Mouse (Mus musculus) forebrain, embryonic 14.5 days (tissue): Measurements from ENCODE around the gene Olfr90. TPM values are rescaled to one million over a fixed set of nuclear protein-coding genes. Genes with fewer than 3 reads are reported as not detected.

Experiments
- ATAC-seq: fragments of 200-750 bp; cut with Nextera tagmentation; 2 replicates; pipeline ENCODE4 v1.8.0; 2017; ENCODE audit warnings: mild to moderate bottlenecking, moderate library complexity
- DNase-seq: peaks from one replicate; pipeline ENCODE4 v3.0.0-alpha.2; 2015; ENCODE audit warnings: low spot score
- H3K27ac ChIP-seq: fragments of 300-500 bp; sonication (generic); 2 replicates; pipeline ENCODE4 v1.5.1; 2014; ENCODE audit warnings: low read depth, mild to moderate bottlenecking, control low read depth, low read length, moderate library complexity
- H3K27me3 ChIP-seq: fragments of 300-500 bp; sonication (generic); replicated peaks from 2 replicates; pipeline ENCODE4 v1.6.1; 2014; ENCODE audit warnings: low read length, control low read depth, mixed read lengths; ENCODE audit not compliant: control insufficient read depth, insufficient read depth
- H3K36me3 ChIP-seq: fragments of 300-500 bp; sonication (generic); 2 replicates; pipeline ENCODE4 v1.6.1; 2014; ENCODE audit warnings: low read length, control low read depth; ENCODE audit not compliant: control insufficient read depth, insufficient read depth
- H3K4me1 ChIP-seq: fragments of 300-500 bp; sonication (generic); 2 replicates; pipeline ENCODE4 v1.6.1; 2014; ENCODE audit warnings: antibody characterized with exemption, low read length, control low read depth; ENCODE audit not compliant: control insufficient read depth, insufficient read depth
- H3K4me2 ChIP-seq: fragments of 300-500 bp; sonication (generic); 2 replicates; pipeline ENCODE4 v1.6.1; 2014; ENCODE audit warnings: mild to moderate bottlenecking, control low read depth, low read length
- H3K4me3 ChIP-seq: fragments of 300-500 bp; sonication (generic); 2 replicates; pipeline ENCODE4 v1.5.1; 2014; ENCODE audit warnings: low read depth, low read length, control low read depth
- H3K9ac ChIP-seq: fragments of 300-500 bp; sonication (generic); 2 replicates; pipeline ENCODE4 v1.6.1; 2014; ENCODE audit warnings: mild to moderate bottlenecking, low read length, control low read depth, moderate library complexity
- H3K9me3 ChIP-seq: fragments of 300-500 bp; sonication (generic); replicated peaks from 2 replicates; pipeline ENCODE4 v1.6.1; 2016; ENCODE audit warnings: low read length, control low read depth, mixed read lengths; ENCODE audit not compliant: control insufficient read depth
- WGBS: fragments of 180-500 bp; shearing (Covaris S2); extraction: QIAGEN DNeasy Blood & Tissue Kit; methylation state at CpG from one replicate; pipeline ENCODE4 v1.1.7; 2014; 5-methylcytosine and 5-hydroxymethylcytosine counted together
- polyA plus RNA-seq: library from polyadenylated mRNA; unstranded; fragments of >200 nt; fragmentation: Nextera tagmentation; extraction: Ambion mirVana; gene quantifications from 2 replicates; pipeline ENCODE4 v1.2.1, GENCODE M21; 2014

The Olfr90 gene
- polyA plus RNA-seq, 1 experiment from 2014 or later = not detected

DNA sequence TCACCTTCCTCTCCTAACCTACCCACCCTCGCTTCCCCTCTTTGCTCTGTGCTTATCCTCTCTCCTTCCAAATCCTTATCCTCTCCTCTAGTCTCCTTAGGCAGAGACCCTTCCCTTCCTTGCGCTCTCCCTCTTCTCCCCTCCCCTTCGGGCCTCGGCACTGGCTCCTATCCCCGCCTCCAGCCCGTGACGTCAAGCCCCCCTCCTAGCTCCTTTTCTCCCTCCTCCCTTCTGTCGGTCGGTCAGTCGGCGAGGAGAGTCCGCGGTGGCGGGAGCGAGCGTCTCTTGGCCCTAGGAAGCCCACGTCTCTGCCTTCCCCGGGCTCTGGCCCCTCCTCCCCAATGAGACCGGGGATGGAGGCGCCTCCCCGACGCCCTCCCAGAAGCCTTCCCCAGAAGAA lies 37.9 kb downstream of the Olfr90 start:
- no peaks in the 10 kb centered on the region for H3K9me3 ChIP-seq
- DNase-seq = peak; percentile 91
- peaks cover 21% of the 10 kb centered on the region for H3K36me3 ChIP-seq
- peak overlapping the region; percentile 68 for H3K27ac ChIP-seq
- H3K27me3 ChIP-seq = no peaks in the 10 kb centered on the region
- under 1% methylated on average over 22 of the region's 22 CpGs for WGBS
- peak; percentile 62 for ATAC-seq
- H3K4me3 ChIP-seq = peak overlapping the region; percentile 73
- peak overlapping the region; percentile 91 for H3K9ac ChIP-seq
- peaks cover 20% of the 10 kb centered on the region for H3K4me1 ChIP-seq
- H3K4me2 ChIP-seq = peak overlapping the region; percentile 83

GRCm38 (mm10) chr17:37049570-37050310 lies 38.6 kb downstream of the Olfr90 start:
- WGBS = 2% methylated on average over 39 of the region's 39 CpGs
- peaks cover 25% of the 10 kb centered on the region for H3K4me1 ChIP-seq
- no peaks in the 10 kb centered on the region for H3K27me3 ChIP-seq
- DNase-seq = peak; percentile 71
- no peaks in the 10 kb centered on the region for H3K9me3 ChIP-seq
- H3K27ac ChIP-seq = peak overlapping the region; percentile 68
- peaks cover 15% of the 10 kb centered on the region for H3K36me3 ChIP-seq
- H3K9ac ChIP-seq = peak overlapping the region; percentile 91
- peak overlapping the region; percentile 83 for H3K4me2 ChIP-seq
- ATAC-seq = peak; percentile 13
- peak overlapping the region; percentile 73 for H3K4me3 ChIP-seq

DNA sequence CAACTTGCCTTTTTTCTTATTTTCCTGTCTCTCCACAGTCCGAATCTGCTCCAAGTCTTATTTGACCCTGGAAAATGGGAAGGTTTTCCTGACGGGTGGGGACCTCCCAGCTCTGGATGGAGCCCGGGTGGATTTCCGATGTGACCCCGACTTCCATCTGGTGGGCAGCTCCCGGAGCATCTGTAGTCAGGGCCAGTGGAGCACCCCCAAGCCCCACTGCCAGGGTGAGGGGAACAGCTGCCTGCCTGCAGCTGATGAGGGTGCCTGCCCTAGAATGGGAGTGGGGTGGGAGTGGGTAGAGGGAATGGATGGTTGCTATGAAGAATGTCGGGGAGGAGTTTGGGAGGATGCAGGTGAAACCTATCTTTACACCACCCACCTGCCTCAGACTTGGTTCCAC lies 39.9 kb downstream of the Olfr90 start:
- Histone ChIP-seq H3K4me3 (0 out of 2 replicates have a peak overlapping the region, but pooled peaks have one; percentile 5), H3K4me2 (peak overlapping the region; percentile 83), H3K4me1 (peaks cover 25% of the 10 kb centered on the region), H3K27me3 (no peaks in the 10 kb centered on the region), H3K9me3 (no peaks in the 10 kb centered on the region), H3K27ac (no peak overlapping the region), H3K9ac (0 out of 2 replicates have a peak overlapping the region, but pooled peaks have one; percentile 25), H3K36me3 (peaks cover 1% of the 10 kb centered on the region; the same call in 1 of the 2 replicates)
- DNase-seq (no peak), ATAC-seq (no peak)
- 65% methylated on average over 7 of the region's 7 CpGs for WGBS

DNA sequence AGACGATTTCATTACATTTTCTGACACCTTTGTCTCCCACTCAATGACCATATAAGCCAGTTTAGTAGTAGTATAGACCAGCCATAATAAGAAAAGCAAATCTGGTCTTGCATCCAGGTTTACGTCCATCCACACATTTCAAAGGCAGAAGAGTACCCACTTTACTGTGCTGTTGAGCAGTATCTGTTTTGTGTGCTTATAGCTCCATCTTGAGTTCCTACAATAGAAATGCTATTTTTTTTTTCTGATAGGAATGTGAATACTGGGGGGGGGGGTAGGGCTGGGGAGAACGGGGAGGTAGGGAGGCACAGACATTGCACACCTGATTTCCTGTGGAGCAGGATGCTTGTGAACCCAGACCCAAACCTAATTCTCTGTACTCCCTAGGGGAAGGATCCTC lies 40.3 kb downstream of the Olfr90 start:
- ATAC-seq (no peak), DNase-seq (peak; percentile 82)
- no peaks in the 10 kb centered on the region for H3K27me3 ChIP-seq
- H3K9me3 ChIP-seq = no peaks in the 10 kb centered on the region
- H3K9ac ChIP-seq = peak overlapping the region; percentile 97; the same call in 1 of the 2 replicates
- 42% methylated on average over 3 of the region's 3 CpGs for whole genome bisulfite sequencing
- no peaks in the 10 kb centered on the region for H3K36me3 ChIP-seq
- H3K4me1 ChIP-seq = peaks cover 25% of the 10 kb centered on the region
- no peak overlapping the region for H3K27ac ChIP-seq
- H3K4me3 ChIP-seq = peak overlapping the region; percentile 82; the same call in 1 of the 2 replicates
- H3K4me2 ChIP-seq = peak overlapping the region; percentile 83

DNA sequence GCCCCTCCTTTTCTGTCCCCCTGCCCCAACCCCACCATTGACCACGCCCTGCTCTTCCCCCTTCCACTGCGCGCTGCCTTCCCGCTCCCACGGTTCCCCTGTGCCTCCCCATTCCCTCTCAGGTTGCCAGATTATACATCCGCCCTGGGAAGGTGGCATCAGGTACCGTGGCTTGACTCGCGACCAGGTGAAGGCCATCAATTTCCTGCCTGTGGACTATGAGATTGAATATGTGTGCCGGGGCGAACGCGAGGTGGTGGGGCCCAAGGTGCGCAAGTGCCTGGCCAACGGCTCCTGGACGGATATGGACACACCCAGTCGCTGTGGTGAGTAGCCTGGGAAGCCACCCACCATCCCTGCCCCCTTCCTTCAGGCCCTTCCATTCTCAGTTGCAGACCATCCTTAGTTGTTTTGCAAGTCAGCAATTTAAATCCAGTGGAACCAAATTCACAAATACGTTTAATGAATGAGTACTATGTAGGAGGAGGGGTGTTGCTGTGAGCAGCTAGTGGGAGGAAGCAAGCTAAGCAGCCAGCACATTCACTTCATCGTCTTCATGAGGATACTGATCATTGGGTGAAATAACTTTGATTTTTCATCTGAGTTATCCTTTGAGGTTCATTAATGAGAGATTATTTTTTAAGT lies 40.8 kb downstream of the Olfr90 start:
- H3K9me3 ChIP-seq = no peaks in the 10 kb centered on the region
- peak overlapping the region; percentile 82 for H3K4me3 ChIP-seq
- no peaks in the 10 kb centered on the region for H3K27me3 ChIP-seq
- peak overlapping the region; percentile 83 for H3K4me2 ChIP-seq
- peaks cover 25% of the 10 kb centered on the region for H3K4me1 ChIP-seq
- no peaks in the 10 kb centered on the region for H3K36me3 ChIP-seq
- DNase-seq = no peak
- H3K9ac ChIP-seq = peak overlapping the region; percentile 97
- H3K27ac ChIP-seq = peak overlapping the region; percentile 63
- 15% methylated on average over 19 of the region's 19 CpGs for WGBS
- ATAC-seq = no peak

- WGBS = under 1% methylated on average over 40 of the region's 58 CpGs
- peak overlapping the region; percentile 97 for H3K9ac ChIP-seq
- no peaks in the 10 kb centered on the region for H3K9me3 ChIP-seq
- ATAC-seq = peak; percentile 69
- H3K4me1 ChIP-seq = peaks cover 25% of the 10 kb centered on the region
- H3K4me2 ChIP-seq = peak overlapping the region; percentile 83
- H3K36me3 ChIP-seq = no peaks in the 10 kb centered on the region
- DNase-seq = peak; percentile 72
- peak overlapping the region; percentile 95 for H3K27ac ChIP-seq
- H3K4me3 ChIP-seq = peak overlapping the region; percentile 82
- H3K27me3 ChIP-seq = no peaks in the 10 kb centered on the region
Observed at GRCm38 (mm10) chr17:37046312-37047112, 41.8 kb downstream of the Olfr90 start.

DNA sequence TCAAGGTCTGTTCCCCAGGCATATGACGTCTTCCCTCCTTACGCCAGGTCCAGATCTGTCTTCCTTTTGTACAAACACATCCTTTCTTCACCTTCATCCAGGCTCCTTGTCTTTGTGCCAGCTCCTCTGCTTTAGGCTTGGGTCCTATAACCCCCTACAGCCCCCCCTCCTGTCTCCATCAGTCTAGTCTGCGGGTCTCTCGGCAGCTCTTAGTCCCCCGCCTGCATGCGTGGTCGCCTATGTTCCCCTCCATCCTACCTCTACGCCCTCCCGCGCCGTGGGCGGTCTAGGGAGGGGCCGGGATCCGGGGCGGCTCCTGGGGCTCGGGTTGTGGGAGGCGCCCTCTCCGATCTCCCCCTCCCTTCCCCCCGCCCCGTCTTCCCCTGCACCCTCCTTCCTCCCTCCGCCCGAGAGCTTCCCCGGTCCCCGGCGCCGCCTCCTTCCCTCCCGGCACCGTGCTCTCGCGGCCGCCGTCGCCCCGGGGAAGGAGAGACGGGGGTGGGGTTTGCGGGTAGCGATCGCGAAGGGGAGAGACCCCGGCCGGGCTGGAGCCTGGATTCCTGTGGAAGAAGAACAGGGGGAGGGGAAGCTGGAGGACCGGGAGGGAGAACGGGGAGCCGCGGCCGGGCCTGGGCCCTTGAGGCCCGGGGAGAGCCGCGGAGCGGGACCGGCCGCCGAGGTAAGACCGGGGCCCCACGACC lies 42.5 kb downstream of the Olfr90 start, which contains the start of gene Gabbr1:
Gene Gabbr1, plus strand, starts transcription at position 356 of the 701 bp plus-strand sequence.
- no peaks in the 10 kb centered on the region for H3K9me3 ChIP-seq
- no peaks in the 10 kb centered on the region for H3K36me3 ChIP-seq
- peak; percentile 80 for ATAC-seq
- under 1% methylated on average over 33 of the region's 55 CpGs for WGBS
- H3K4me3 ChIP-seq = peak within 1 kb of the TSS; percentile 82
- H3K4me1 ChIP-seq = peaks cover 21% of the 10 kb centered on the region
- DNase-seq = peak; percentile 92
- H3K27me3 ChIP-seq = no peaks in the 10 kb centered on the region
- H3K27ac ChIP-seq = peak within 1 kb of the TSS; percentile 95
- H3K9ac ChIP-seq = peak within 1 kb of the TSS; percentile 97
- peak within 1 kb of the TSS; percentile 83 for H3K4me2 ChIP-seq

- no peak for ATAC-seq
- peak overlapping the region; percentile 83 for H3K4me2 ChIP-seq
Observed at GRCm38 (mm10) chr17:37044651-37045244, 43.6 kb downstream of the Olfr90 start.

More at GRCm38 (mm10) chr17:37044651-37045244, 43.6 kb downstream of the Olfr90 start:
- H3K4me3 ChIP-seq = peak overlapping the region; percentile 82
- H3K27ac ChIP-seq = peak overlapping the region; percentile 95
- no peaks in the 10 kb centered on the region for H3K27me3 ChIP-seq
- no peaks in the 10 kb centered on the region for H3K36me3 ChIP-seq
- H3K4me1 ChIP-seq = peaks cover 20% of the 10 kb centered on the region
- 80% methylated on average over 7 of the region's 7 CpGs for WGBS
- H3K9me3 ChIP-seq = no peaks in the 10 kb centered on the region
- no peak for DNase-seq
- H3K9ac ChIP-seq = peak overlapping the region; percentile 97
